29 mouse cellular contexts compared by ENCODE assay signal in genomic region chr14:78083465-78083864, GRCm38 (mm10). TPM values are rescaled to one million over a fixed set of nuclear protein-coding genes. Genes with fewer than 3 reads are reported as not detected.
DNase-seq lines count a peak whose midpoint lies in the region; ATAC-seq lines count a peak whose summit lies in the region.
"Had no signal": no experiment of that assay in that cellular context is flagged by ENCODE, and none has a peak within 500 bp of the region (broad histone marks: within the 10 kb centered on the region; RNA-seq: fewer than 3 reads in every experiment).

No protein-coding gene starts in this region.

- ATAC-seq in forebrain, embryonic 16.5 days, result no peak
- no peak for ATAC-seq in activated CD4-positive, CD25-positive, alpha-beta regulatory T cell, adult 4 months
- ATAC-seq: CD4-positive, CD25-positive, alpha-beta regulatory T cell, adult 4 months; forebrain, embryonic 13.5 days; forebrain, postnatal 0 days; hindbrain, embryonic 16.5 days had no signal

- H3K36me3 ChIP-seq in forebrain, embryonic 16.5 days (ENCODE audit: control insufficient read depth, insufficient read depth), result no peaks in the 10 kb centered on the region
- H3K36me3 ChIP-seq: forebrain, embryonic 10.5 days; hindbrain, embryonic 10.5 days; hindbrain, embryonic 13.5 days had no signal

- H3K27ac ChIP-seq in forebrain, embryonic 16.5 days (ENCODE audit: low read length), result no peak overlapping the region
- H3K27ac ChIP-seq: forebrain, embryonic 10.5 days; forebrain, embryonic 13.5 days; gastrocnemius, adult 2 months; hindbrain, embryonic 10.5 days; hindbrain, embryonic 13.5 days had no signal

- peak; percentile 10 to 35 for DNase-seq in frontal cortex, postnatal 36 days (ENCODE audit: low spot score in 2 of 2)
- no peak for DNase-seq in frontal cortex, postnatal 14 days (ENCODE audit: low spot score in 2 of 2)
- DNase-seq in left cerebral cortex, postnatal 25 days (ENCODE audit: low spot score in 2 of 2), result peak; percentile 17 to 58
- DNase-seq in left cerebral cortex, postnatal 10 days (ENCODE audit: extremely low spot score in 1 of 2, low spot score in 2 of 2), result no peak
- DNase-seq in brain, adult 2 months (ENCODE audit: low read depth, low spot score), result peak; percentile 72
- DNase-seq in right cerebral cortex, postnatal 14 days, result peak; percentile 22
- DNase-seq: adrenal gland, adult 8-10 months; adrenal gland, postnatal 25 days; cerebellum, adult 18-20 months; cerebellum, adult 9-10 months; forebrain, postnatal 0 days; gastrocnemius, adult 2 months; gastrocnemius, postnatal 14 days; heart, adult 11 months; heart, postnatal 36 days had no signal

- H3K9me3 ChIP-seq in forebrain, embryonic 16.5 days (ENCODE audit: control insufficient read depth, low read length), result no peaks in the 10 kb centered on the region
- H3K9me3 ChIP-seq: forebrain, embryonic 10.5 days; forebrain, embryonic 13.5 days; hindbrain, embryonic 10.5 days; hindbrain, embryonic 13.5 days had no signal

- no peaks in the 10 kb centered on the region for H3K4me1 ChIP-seq in forebrain, embryonic 16.5 days (replicated peaks; ENCODE audit: control insufficient read depth, insufficient read depth, low read length)
- H3K4me1 ChIP-seq: forebrain, embryonic 13.5 days; hindbrain, embryonic 10.5 days; hindbrain, embryonic 13.5 days had no signal

- no peaks in the 10 kb centered on the region for H3K27me3 ChIP-seq in forebrain, embryonic 16.5 days (replicated peaks; ENCODE audit: control insufficient read depth, insufficient read depth, low read length)
- H3K27me3 ChIP-seq: forebrain, embryonic 13.5 days; hindbrain, embryonic 13.5 days had no signal

- no peak overlapping the region for H3K9ac ChIP-seq in forebrain, embryonic 16.5 days (replicated peaks; ENCODE audit: low read depth, low read length)
- H3K9ac ChIP-seq: forebrain, embryonic 13.5 days; forebrain, postnatal 0 days; hindbrain, embryonic 13.5 days had no signal

- intact Hi-C loops in left cerebral cortex, postnatal 25 days (cut with DNase I), result no loop called here
- intact Hi-C loops in left cerebral cortex, postnatal 10 days (cut with DNase I), result no loop called here

- H3K4me2 ChIP-seq in forebrain, embryonic 16.5 days (ENCODE audit: low read length), result no peak overlapping the region
- H3K4me2 ChIP-seq: forebrain, embryonic 13.5 days; heart, embryonic 11.5 days; hindbrain, embryonic 13.5 days had no signal

- H3K4me3 ChIP-seq in forebrain, embryonic 16.5 days (replicated peaks; ENCODE audit: low read length), result no peak overlapping the region
- H3K4me3 ChIP-seq: forebrain, embryonic 10.5 days; forebrain, embryonic 13.5 days; gastrocnemius, adult 2 months; hindbrain, embryonic 10.5 days; hindbrain, embryonic 13.5 days had no signal

- 75% methylated on average over 5 of the region's 5 CpGs for WGBS in forebrain, embryonic 16.5 days

RNA-seq across cellular contexts. Expression of gene Fam216b, which starts 5.3 kb away (rescaled TPM):
- under 1 TPM; 0.16 to 0.43 TPM for total RNA-seq in left cerebral cortex, postnatal 25 days (2021)
- total RNA-seq in left cerebral cortex, postnatal 10 days (2021), result under 1 TPM; 0.15 to 0.36 TPM
- 0.30 and 0.53 TPM in 2 replicates for polyA plus RNA-seq in forebrain, embryonic 16.5 days (2015; fragmentation: Nextera tagmentation; extraction: Ambion mirVana)
- not detected for polyA plus RNA-seq in activated CD4-positive, CD25-positive, alpha-beta regulatory T cell, adult 4 months (2017; shearing (Covaris generic))
- total RNA-seq: adrenal gland, adult 8-10 months; adrenal gland, postnatal 25 days; gastrocnemius, adult 2 months; gastrocnemius, postnatal 14 days; gastrocnemius, postnatal 4 days; heart, adult 8-10 months; heart, postnatal 36 days; MEL had no signal
- polyA plus RNA-seq: C2C12; CD4-positive, CD25-positive, alpha-beta regulatory T cell, adult 4 months; embryonic facial prominence, embryonic 11.5 days; forebrain, embryonic 10.5 days; forebrain, embryonic 13.5 days; heart, embryonic 11.5 days; hindbrain, embryonic 10.5 days had no signal

Comparison
In these comparisons a context has a peak if more than half of its experiments do, and no peak if none do; other contexts are left out.
1. DNase-seq: peak in frontal cortex, postnatal 36 days (2 of 2), left cerebral cortex, postnatal 25 days (2 of 2), brain, adult 2 months (single experiment) and right cerebral cortex, postnatal 14 days (single experiment); none in frontal cortex, postnatal 14 days (0 of 2) and left cerebral cortex, postnatal 10 days (0 of 2).